Mouse (Mus musculus): ENCODE measurements around the gene Csad.

DNA sequence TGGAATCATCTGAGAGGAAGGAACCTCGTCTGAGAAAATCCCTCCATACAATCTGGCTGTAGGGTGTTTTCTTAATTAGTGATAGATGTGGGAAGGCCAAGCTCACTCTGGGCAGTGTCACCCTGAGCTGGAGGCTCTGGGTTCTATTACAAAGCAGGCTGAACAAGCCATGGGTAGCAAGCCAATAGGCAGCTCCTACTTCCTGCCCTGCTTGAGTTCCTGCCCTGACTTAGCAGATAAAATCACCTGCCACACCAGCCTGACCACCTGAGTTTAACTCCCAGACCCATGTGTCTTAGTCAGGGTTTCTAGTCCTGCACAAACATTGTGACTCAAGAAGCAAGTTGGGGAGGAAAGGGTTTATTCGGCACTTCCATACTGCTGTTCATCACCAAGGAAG, 35.5 kb downstream of the Csad start:
- TF ChIP-seq CTCF (IDR thresholded peaks at IDR 0.05; ENCODE audit: extremely low read depth, insufficient read length, insufficient replicate concordance, low read depth, low read length) (no peak), POLR2A (IDR thresholded peaks at IDR 0.05; ENCODE audit: low read depth, low read length) (no peak)

Data from small intestine, adult 2 months (tissue).